Mouse (Mus musculus) cerebellum, adult 2 months (tissue): ENCODE measurements around the gene Dnaic1.

Experiments
- CTCF ChIP-seq: fragments of 200-500 bp; IDR thresholded peaks from 2 replicates; pipeline ENCODE4 v1.5.1; 2011; ENCODE audit warnings: low read depth, mild to moderate bottlenecking, control low read depth, low read length, moderate library complexity, borderline replicate concordance; ENCODE audit not compliant: insufficient read depth
- POLR2A ChIP-seq: fragments of 200-500 bp; IDR thresholded peaks from 2 replicates; pipeline ENCODE4 v1.6.1; 2011; ENCODE audit warnings: low read length, control low read depth, borderline replicate concordance; ENCODE audit not compliant: insufficient read depth

- TF ChIP-seq CTCF, result no peak
- TF ChIP-seq POLR2A, result no peak
Measured at GRCm38 (mm10) chr4:41568682-41569410, 729 bp upstream of the Dnaic1 start.
